Mouse (Mus musculus) midbrain, embryonic 16.5 days (tissue): ENCODE data around the gene Hist3h2ba. TPM values are rescaled to one million over a fixed set of nuclear protein-coding genes. Genes with fewer than 3 reads are reported as not detected.

Experiments used
- microRNA-seq: library from miRNA; unstranded; fragments of <30 nt; microRNA quantifications from one replicate; pipeline ENCODE4, GENCODE M21; 2017
- polyA plus RNA-seq: library from polyadenylated mRNA; unstranded; fragments of >200 nt; fragmentation: Nextera tagmentation; extraction: Ambion mirVana; gene quantifications from 2 replicates; pipeline ENCODE4 v1.2.1, GENCODE M21; 2015

Hist3h2ba gene
- polyA plus RNA-seq, 1 experiment from 2014 or later: 345 TPM

Small RNA genes lying within 50 kb of the gene (microRNA-seq; reads per million reads assigned to microRNA genes)
- not detected for gene Gm44313

Other genes with a start within 250 kb of the Hist3h2ba start
- gene Olfr319, start 249.8 kb upstream of the Hist3h2ba start, polyA plus RNA-seq: not detected in 2 replicates
- gene Olfr318, start 224.9 kb upstream of the Hist3h2ba start, polyA plus RNA-seq: not detected in 2 replicates
- gene Olfr317, start 209.7 kb upstream of the Hist3h2ba start, polyA plus RNA-seq: 0.10 and 0.13 TPM in 2 replicates
- not detected in 2 replicates for gene Olfr316, start 196.2 kb upstream of the Hist3h2ba start, polyA plus RNA-seq
- not detected in 2 replicates for gene Olfr315, start 175.7 kb upstream of the Hist3h2ba start, polyA plus RNA-seq
- not detected in 2 replicates for gene Olfr314, start 166.0 kb upstream of the Hist3h2ba start, polyA plus RNA-seq
- 13.6 and 15.3 TPM in 2 replicates for gene Fam183b, start 147.0 kb upstream of the Hist3h2ba start, polyA plus RNA-seq
- gene Olfr313, start 133.9 kb upstream of the Hist3h2ba start, polyA plus RNA-seq: not detected in 2 replicates
- not detected in 2 replicates for gene Olfr312, start 119.7 kb upstream of the Hist3h2ba start, polyA plus RNA-seq
- gene Olfr311, start 109.7 kb upstream of the Hist3h2ba start, polyA plus RNA-seq: not detected in 2 replicates
- gene Gm12258, start 101.8 kb upstream of the Hist3h2ba start, polyA plus RNA-seq: 24.7 and 26.1 TPM in 2 replicates
- gene 2810021J22Rik, start 81.7 kb upstream of the Hist3h2ba start, polyA plus RNA-seq: 13.9 and 15.0 TPM in 2 replicates
- gene Zfp39, start 44.7 kb upstream of the Hist3h2ba start, polyA plus RNA-seq: 6.8 and 8.1 TPM in 2 replicates
- not detected in 2 replicates for gene Btnl10, start 31.0 kb upstream of the Hist3h2ba start, polyA plus RNA-seq
- gene Rnf187, start 10.0 kb upstream of the Hist3h2ba start, polyA plus RNA-seq: 550 and 556 TPM in 2 replicates
- gene Hist3h2a, start 5.8 kb downstream of the Hist3h2ba start, polyA plus RNA-seq: 107 and 115 TPM in 2 replicates
- gene Trim17, start 5.8 kb downstream of the Hist3h2ba start, polyA plus RNA-seq: 1.3 and 2.1 TPM in 2 replicates
- gene Trim11, start 29.2 kb downstream of the Hist3h2ba start, polyA plus RNA-seq: 19.5 and 22.3 TPM in 2 replicates
- 0.29 and 0.36 TPM in 2 replicates for gene Obscn, start 187.5 kb downstream of the Hist3h2ba start, polyA plus RNA-seq
- 7.3 and 7.6 TPM in 2 replicates for gene Iba57, start 214.8 kb downstream of the Hist3h2ba start, polyA plus RNA-seq
- gene Gjc2, start 234.3 kb downstream of the Hist3h2ba start, polyA plus RNA-seq: 0.21 and 0.30 TPM in 2 replicates
- 242 and 261 TPM in 2 replicates for gene Guk1, start 243.3 kb downstream of the Hist3h2ba start, polyA plus RNA-seq